Mouse (Mus musculus) thymus, postnatal 10 days (tissue): ENCODE measurements around the gene Tenm4.

ENCODE experiments used
- DNase-seq, 2 experiments: peaks; one replicate each; pipeline ENCODE4 v3.0.0; 2021; ENCODE audit warnings: low spot score in 2 of 2

The Tenm4 gene

DNA sequence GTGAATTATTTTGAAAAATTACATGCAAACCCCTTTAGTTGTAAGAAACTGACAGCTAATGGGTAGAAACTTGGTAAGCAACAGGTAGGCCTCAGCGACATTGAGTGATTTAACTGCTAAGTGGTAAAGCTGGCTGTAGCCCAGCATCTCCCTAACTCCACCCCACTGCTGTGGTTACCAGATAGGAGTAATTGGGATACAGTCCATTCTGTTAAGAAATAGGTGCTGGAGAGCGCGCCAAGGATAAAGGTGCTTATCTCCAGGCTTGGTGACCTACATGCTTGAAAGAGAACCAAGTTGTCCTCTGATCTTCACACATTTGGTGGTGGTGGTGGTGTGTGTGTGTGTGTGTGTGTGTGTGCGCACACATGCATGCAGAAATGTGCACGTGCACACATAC, 788.1 kb downstream of the Tenm4 start:
- no peak for DNase-seq
